Mouse (Mus musculus) brown adipose tissue, adult 24 weeks (tissue): ENCODE measurements around the gene Nemp1. TPM values are rescaled to one million over a fixed set of nuclear protein-coding genes. Genes with fewer than 3 reads are reported as not detected.
"Not testable (repeated sequence)": the region's sequence is repeated elsewhere in the genome, so short reads cannot be mapped to it uniquely, and the experiment has no call there.

Source experiments
- H3K27ac ChIP-seq: fragments of 200-500 bp; replicated peaks from 2 replicates; pipeline ENCODE4 v1.5.1; 2012; ENCODE audit warnings: low read depth, mild to moderate bottlenecking, low read length
- H3K4me1 ChIP-seq: fragments of 200-500 bp; 2 replicates; pipeline ENCODE4 v1.6.1; 2012; ENCODE audit warnings: low read length, mixed read lengths; ENCODE audit not compliant: control insufficient read depth, insufficient read depth, insufficient read length
- H3K4me3 ChIP-seq: fragments of 200-500 bp; 2 replicates; pipeline ENCODE4 v1.5.1; 2012; ENCODE audit warnings: low read depth, mild to moderate bottlenecking, low read length, moderate library complexity; ENCODE audit not compliant: insufficient read depth
- polyA plus RNA-seq: library from polyadenylated mRNA; stranded (reverse); fragments of >200 nt; gene quantifications from 2 replicates; pipeline ENCODE4 v1.2.4, GENCODE M21; 2012; ENCODE audit not compliant: missing spikeins, insufficient read depth, insufficient read length

Nemp1 gene
- polyA plus RNA-seq, 1 experiment: 2.5 TPM

DNA sequence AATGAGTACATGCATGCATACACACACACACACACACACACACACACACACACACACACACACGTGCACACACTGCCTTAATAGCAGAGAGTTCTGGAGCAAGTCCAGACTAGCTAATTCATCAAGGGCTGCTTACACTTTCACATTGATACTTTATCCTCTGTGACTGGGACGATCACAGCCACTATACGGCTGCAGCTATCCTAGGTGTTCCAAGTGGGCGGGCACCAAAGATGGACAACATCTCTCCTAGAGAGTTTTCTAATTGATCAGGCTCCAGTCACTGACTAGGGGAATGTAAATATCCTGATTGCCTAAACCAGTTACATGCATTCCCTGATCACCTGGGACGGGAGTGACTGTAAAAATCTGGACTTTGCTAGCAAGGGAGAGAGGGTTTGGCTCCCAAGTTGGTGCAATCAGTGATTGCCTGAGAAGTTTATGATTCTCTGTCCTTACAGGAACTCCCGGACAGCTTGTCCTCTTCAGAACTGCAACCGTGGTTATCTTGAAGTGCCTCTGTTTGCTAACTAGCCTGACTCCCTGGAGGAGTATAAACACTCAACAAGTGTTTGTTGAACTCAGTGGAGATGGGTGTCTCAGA is 33.9 kb upstream of the Nemp1 start:
- H3K27ac ChIP-seq: no peak overlapping the region
- no peaks in the 10 kb centered on the region for H3K4me1 ChIP-seq
- H3K4me3 ChIP-seq: no peak overlapping the region

GRCm38 (mm10) chr10:127640421-127640820 is 26.3 kb upstream of the Nemp1 start:
- Histone ChIP-seq H3K27ac (no peak overlapping the region), H3K4me3 (no peak overlapping the region), H3K4me1 (no peaks in the 10 kb centered on the region; the same call in 1 of the 2 replicates)

- Histone ChIP-seq H3K27ac (peak overlapping the region; percentile 94), H3K4me3 (peak overlapping the region; percentile 70), H3K4me1 (no peaks in the 10 kb centered on the region; the same call in 1 of the 2 replicates)
Measured at GRCm38 (mm10) chr10:127641861-127642771, 24.6 kb upstream of the Nemp1 start.

GRCm38 (mm10) chr10:127642772-127643552 is 23.7 kb upstream of the Nemp1 start, which contains the start of gene Stat6:
Stat6 (plus strand) TSS chr10:127642986.
- Histone ChIP-seq H3K4me1 (no peaks in the 10 kb centered on the region; the same call in 1 of the 2 replicates), H3K27ac (peak within 1 kb of the TSS; percentile 94), H3K4me3 (peak within 1 kb of the TSS; percentile 70)

- peak overlapping the region; percentile 94 for H3K27ac ChIP-seq
- H3K4me1 ChIP-seq: no peaks in the 10 kb centered on the region; the same call in 1 of the 2 replicates
- H3K4me3 ChIP-seq: peak overlapping the region; percentile 70
Measured at GRCm38 (mm10) chr10:127643553-127644238, 23.0 kb upstream of the Nemp1 start.

DNA sequence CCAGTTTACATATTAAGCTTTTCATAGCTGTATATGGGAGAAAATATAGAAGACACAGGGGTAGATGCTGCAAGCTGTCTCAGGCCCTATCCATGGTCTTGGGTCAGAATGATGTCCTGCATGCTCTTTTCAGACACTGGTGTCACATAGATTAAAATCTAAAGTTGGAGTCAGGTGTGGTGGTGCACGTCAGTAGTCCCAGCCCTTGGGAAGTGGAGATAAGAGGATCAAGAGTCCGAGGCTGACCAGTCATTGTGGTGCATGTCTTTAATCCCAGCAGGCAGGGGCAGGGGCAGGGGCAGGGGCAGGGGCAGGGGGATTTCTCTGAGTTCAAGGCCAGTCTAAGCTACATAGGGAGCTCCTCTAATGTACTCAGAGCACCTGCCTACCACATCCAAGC is 20.9 kb upstream of the Nemp1 start:
- no peak overlapping the region for H3K27ac ChIP-seq
- no peaks in the 10 kb centered on the region; the same call in 1 of the 2 replicates for H3K4me1 ChIP-seq

DNA sequence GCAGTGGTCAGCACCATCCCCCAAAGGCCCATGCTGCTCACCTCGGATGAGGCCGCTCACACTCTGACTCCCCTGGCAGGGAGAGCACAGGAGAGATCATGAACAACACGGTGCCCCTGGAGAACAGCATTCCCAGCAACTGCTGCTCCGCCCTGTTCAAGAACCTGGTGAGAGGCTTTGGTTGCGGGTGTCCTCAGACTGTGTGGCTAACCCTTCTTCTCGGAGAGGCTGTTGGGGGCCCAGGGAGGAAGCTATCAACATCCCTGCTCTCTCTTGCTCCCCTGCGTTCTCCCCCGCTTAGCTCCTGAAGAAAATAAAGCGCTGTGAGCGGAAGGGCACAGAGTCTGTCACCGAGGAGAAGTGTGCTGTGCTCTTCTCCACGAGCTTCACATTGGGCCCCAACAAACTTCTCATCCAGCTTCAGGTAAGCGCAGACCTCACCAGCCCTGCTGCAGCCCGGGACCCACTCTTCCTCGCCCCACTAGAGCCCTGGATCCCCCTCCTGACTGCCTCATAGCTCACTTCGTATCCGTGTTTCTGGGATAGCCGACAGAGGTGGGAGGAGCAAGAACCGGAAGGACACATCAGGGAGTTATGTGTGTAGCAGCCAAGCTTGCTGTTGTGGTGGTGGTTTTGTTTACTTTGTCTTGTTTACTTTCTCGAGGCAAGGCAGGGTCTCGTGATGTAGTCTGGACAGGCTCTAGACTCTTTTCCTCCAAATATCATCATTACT is 13.6 kb upstream of the Nemp1 start:
- Histone ChIP-seq H3K4me3 (no peak overlapping the region), H3K4me1 (no peaks in the 10 kb centered on the region), H3K27ac (no peak overlapping the region)

More for the DNA sequence above, 20.9 kb upstream of the Nemp1 start:
- no peak overlapping the region for H3K4me3 ChIP-seq

GRCm38 (mm10) chr10:127654970-127655579 is 11.6 kb upstream of the Nemp1 start:
- Histone ChIP-seq H3K4me3 (no peak overlapping the region), H3K27ac (no peak overlapping the region), H3K4me1 (no peaks in the 10 kb centered on the region)

- H3K27ac ChIP-seq, H3K4me3 ChIP-seq, H3K4me1 ChIP-seq: not testable (repeated sequence)
Measured at GRCm38 (mm10) chr10:127657617-127658016, 9.1 kb upstream of the Nemp1 start.

DNA sequence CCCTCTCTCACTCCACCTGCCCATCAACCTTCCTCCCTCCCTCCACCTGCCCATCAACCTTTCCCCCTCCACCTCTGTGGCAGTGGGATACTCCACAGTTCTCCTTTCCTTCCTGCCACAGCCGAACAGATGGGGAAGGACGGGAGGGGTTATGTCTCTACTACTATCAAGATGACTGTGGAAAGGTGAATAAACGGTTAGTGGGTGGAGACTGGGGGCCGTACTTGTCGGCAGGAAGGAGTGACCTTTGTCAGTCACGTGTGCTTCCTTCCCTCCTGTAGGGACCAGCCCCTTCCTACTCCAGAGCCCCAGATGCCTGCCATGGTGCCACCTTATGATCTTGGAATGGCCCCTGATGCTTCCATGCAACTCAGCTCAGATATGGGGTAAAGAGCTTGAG is 8.6 kb upstream of the Nemp1 start:
- Histone ChIP-seq H3K27ac (no peak overlapping the region), H3K4me1 (peaks cover 9% of the 10 kb centered on the region; the same call in 1 of the 2 replicates), H3K4me3 (no peak overlapping the region)

DNA sequence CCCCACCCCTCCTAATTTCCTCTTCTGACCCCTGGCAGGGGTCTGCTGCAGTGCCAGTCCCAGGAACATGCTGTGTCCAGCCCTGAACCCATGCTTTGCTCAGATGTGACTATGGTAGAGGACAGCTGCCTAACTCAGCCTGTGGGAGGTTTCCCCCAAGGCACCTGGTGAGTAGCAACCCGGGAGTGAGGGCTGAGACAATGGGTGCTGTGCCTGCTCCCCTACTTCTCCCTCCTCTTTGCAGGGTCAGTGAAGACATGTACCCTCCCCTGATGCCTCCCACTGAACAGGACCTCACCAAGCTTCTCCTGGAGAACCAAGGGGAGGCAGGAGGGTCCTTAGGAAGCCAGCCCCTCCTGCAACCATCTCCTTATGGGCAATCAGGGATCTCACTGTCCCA is 7.2 kb upstream of the Nemp1 start:
- Histone ChIP-seq H3K4me3 (no peak overlapping the region), H3K4me1 (peaks cover 9% of the 10 kb centered on the region; the same call in 1 of the 2 replicates), H3K27ac (no peak overlapping the region)

DNA sequence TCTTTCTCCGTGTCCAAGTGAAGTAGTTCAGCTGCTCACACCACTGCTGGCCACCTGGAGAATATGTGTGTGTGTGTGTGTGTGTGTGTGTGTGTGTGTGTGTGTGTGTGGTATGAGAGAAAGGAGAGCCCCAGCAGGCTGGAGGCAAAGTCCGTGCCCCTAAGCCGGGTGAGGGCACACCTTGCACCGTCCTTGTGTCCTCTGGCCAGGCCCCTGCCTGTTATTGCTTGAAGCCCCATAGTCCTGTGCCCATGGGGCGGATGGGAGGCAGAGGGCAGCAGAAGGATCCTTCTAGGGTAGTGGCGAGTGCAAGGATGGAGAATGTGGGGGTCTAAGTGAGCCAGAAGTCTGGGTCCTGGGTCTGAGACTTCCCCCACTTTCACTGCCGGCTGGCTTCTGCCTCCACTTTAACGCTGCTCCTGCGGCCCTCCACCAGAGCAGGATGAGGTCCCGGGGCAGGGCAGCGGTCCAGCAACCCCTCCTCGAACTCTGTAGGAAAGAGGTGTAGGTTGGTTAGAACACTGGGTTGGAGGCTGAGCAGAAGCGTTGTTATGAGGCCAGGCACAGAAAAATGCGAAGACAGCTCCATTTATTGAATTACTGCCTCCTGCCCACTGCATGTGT is 5.3 kb upstream of the Nemp1 start:
- peak overlapping the region; percentile 8 for H3K4me3 ChIP-seq
- H3K4me1 ChIP-seq: peaks cover 9% of the 10 kb centered on the region; the same call in 1 of the 2 replicates
- H3K27ac ChIP-seq: peak overlapping the region; percentile 32

GRCm38 (mm10) chr10:127661915-127662663 is 4.6 kb upstream of the Nemp1 start:
- peak overlapping the region; percentile 67 for H3K27ac ChIP-seq
- peaks cover 9% of the 10 kb centered on the region; the same call in 1 of the 2 replicates for H3K4me1 ChIP-seq
- peak overlapping the region; percentile 8 for H3K4me3 ChIP-seq
